Mouse (Mus musculus) myocyte (in vitro differentiated cells): ENCODE measurements around the gene Tssc4. TPM values are rescaled to one million over a fixed set of nuclear protein-coding genes. Genes with fewer than 3 reads are reported as not detected.

ENCODE experiments used
- H3K27me3 ChIP-seq: one replicate; pipeline ENCODE4 v1.6.1; 2011; ENCODE audit not compliant: control insufficient read depth, insufficient read depth, insufficient read length
- H3K36me3 ChIP-seq: one replicate; pipeline ENCODE4 v1.6.1; 2011; ENCODE audit not compliant: control insufficient read depth, insufficient read depth
- H3K4me2 ChIP-seq: one replicate; pipeline ENCODE4 v1.6.1; 2011; ENCODE audit warnings: low read depth, control low read depth
- H3K4me3 ChIP-seq: one replicate; pipeline ENCODE4 v1.5.1; 2011; ENCODE audit warnings: mild to moderate bottlenecking, control low read depth, moderate library complexity
- H3K79me2 ChIP-seq: one replicate; pipeline ENCODE4 v1.6.1; 2011; ENCODE audit not compliant: control insufficient read depth, insufficient read depth
- H3ac ChIP-seq: one replicate; pipeline ENCODE4 v1.6.1; 2011; ENCODE audit not compliant: control insufficient read depth, insufficient read length
- CEBPB ChIP-seq: IDR thresholded peaks from 2 replicates; pipeline ENCODE4 v1.6.1; 2011; ENCODE audit warnings: mild to moderate bottlenecking, moderate library complexity; ENCODE audit not compliant: poor library complexity, insufficient read depth, severe bottlenecking
- E2F4 ChIP-seq: IDR thresholded peaks from one replicate; pipeline ENCODE4 v1.6.1; 2011; ENCODE audit warnings: mild to moderate bottlenecking, control low read depth, moderate library complexity; ENCODE audit not compliant: insufficient read depth
- MAX ChIP-seq: IDR thresholded peaks from one replicate; pipeline ENCODE4 v1.6.1; 2011; ENCODE audit warnings: low read depth, mild to moderate bottlenecking, control low read depth
- MYOD1 ChIP-seq, 3 experiments: IDR thresholded peaks; one replicate each; pipeline ENCODE4 v1.6.1; 2011; ENCODE audit warnings: control low read depth in 2 of 3, low read depth in 2 of 3, mild to moderate bottlenecking in 2 of 3, moderate library complexity in 1 of 3; ENCODE audit not compliant: insufficient read length in 2 of 3, control insufficient read depth in 1 of 3
- MYOG ChIP-seq, 3 experiments: IDR thresholded peaks; one replicate each; pipeline ENCODE4 v1.6.1; 2011; ENCODE audit warnings: control low read depth in 2 of 3, low read depth in 2 of 3, mild to moderate bottlenecking in 2 of 3; ENCODE audit not compliant: insufficient read length in 2 of 3, control insufficient read depth in 1 of 3, insufficient read depth in 1 of 3
- POLR2A ChIP-seq: IDR thresholded peaks from one replicate; pipeline ENCODE4 v1.6.1; 2011; ENCODE audit warnings: low read depth, mild to moderate bottlenecking, control low read depth, moderate library complexity; ENCODE audit not compliant: insufficient read length
- POLR2AphosphoS2 ChIP-seq: IDR thresholded peaks from one replicate; pipeline ENCODE4 v1.6.1; 2011; ENCODE audit warnings: low read depth, control low read depth; ENCODE audit not compliant: insufficient read length
- REST ChIP-seq: IDR thresholded peaks from one replicate; pipeline ENCODE4 v1.6.1; 2011; ENCODE audit warnings: mild to moderate bottlenecking, control low read depth, moderate library complexity; ENCODE audit not compliant: insufficient read depth, insufficient read length
- SRF ChIP-seq: IDR thresholded peaks from one replicate; pipeline ENCODE4 v1.6.1; 2011; ENCODE audit warnings: low read depth; ENCODE audit not compliant: control insufficient read depth, insufficient read length
- TCF12 ChIP-seq: IDR thresholded peaks from one replicate; pipeline ENCODE4 v1.6.1; 2011; ENCODE audit warnings: mild to moderate bottlenecking, control low read depth; ENCODE audit not compliant: poor library complexity, insufficient read depth, severe bottlenecking
- TCF3 ChIP-seq: IDR thresholded peaks from one replicate; pipeline ENCODE4 v1.6.1; 2011; ENCODE audit warnings: low read depth, control low read depth; ENCODE audit not compliant: insufficient read length
- USF1 ChIP-seq: IDR thresholded peaks from one replicate; pipeline ENCODE4 v1.6.1; 2011; ENCODE audit warnings: low read depth, mild to moderate bottlenecking, control low read depth, moderate library complexity
- polyA plus RNA-seq: library from polyadenylated mRNA; unstranded; fragments of >200 nt; fragmentation: generic; extraction: Trizol; gene quantifications from one replicate; pipeline ENCODE4 v1.2.1, GENCODE M21; 2012; ENCODE audit warnings: missing spikeins

Gene Tssc4
- polyA plus RNA-seq, 1 experiment = 78.6 TPM

GRCm38 (mm10) chr7:143073086-143073485 lies 4.0 kb downstream of the Tssc4 start:
- Histone ChIP-seq H3ac (no peak overlapping the region), H3K4me2 (no peak overlapping the region), H3K4me3 (no peak overlapping the region), H3K79me2 (peaks cover 12% of the 10 kb centered on the region), H3K36me3 (peaks cover 7% of the 10 kb centered on the region), H3K27me3 (no peaks in the 10 kb centered on the region)
- TF ChIP-seq MYOG (IDR thresholded peaks at IDR 0.05; ENCODE audit: control insufficient read depth in 1 of 3, insufficient read depth in 1 of 3, insufficient read length in 2 of 3, low read depth in 2 of 3) (no peak), POLR2A (no peak), CEBPB (no peak), REST (no peak), TCF12 (no peak), TCF3 (no peak), USF1 (no peak), SRF (no peak), E2F4 (no peak), MAX (no peak), POLR2AphosphoS2 (no peak), MYOD1 (IDR thresholded peaks at IDR 0.05; ENCODE audit: control insufficient read depth in 1 of 3, insufficient read length in 2 of 3, low read depth in 2 of 3) (no peak)

- Histone ChIP-seq H3K79me2 (peaks cover 2% of the 10 kb centered on the region), H3K27me3 (peaks cover 5% of the 10 kb centered on the region), H3ac (no peak overlapping the region), H3K4me2 (no peak overlapping the region), H3K36me3 (no peaks in the 10 kb centered on the region), H3K4me3 (no peak overlapping the region)
- TF ChIP-seq CEBPB (no peak), SRF (no peak), REST (no peak)
Observed at GRCm38 (mm10) chr7:143075394-143075793, 6.3 kb downstream of the Tssc4 start.

DNA sequence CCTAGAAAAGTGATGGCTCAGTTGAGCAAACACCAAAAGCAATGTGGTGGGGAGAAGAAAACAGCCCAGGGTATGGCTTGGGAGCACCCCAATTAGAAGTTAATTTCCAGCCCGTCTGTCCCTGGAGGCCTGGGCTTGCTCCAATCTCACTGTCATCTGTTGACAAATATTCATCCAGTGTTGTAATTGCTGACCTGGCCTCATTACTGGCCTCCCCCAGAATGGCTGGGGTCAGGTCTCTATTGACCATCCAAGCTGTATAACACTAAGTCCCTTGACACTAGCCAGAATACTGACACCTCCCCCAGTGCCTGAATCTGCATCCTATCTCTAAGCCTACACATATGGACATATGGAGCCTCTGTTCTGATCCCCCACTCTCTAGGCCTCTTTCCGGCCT lies 8.3 kb downstream of the Tssc4 start:
- Histone ChIP-seq H3K4me3 (no peak overlapping the region), H3K36me3 (no peaks in the 10 kb centered on the region), H3K79me2 (no peaks in the 10 kb centered on the region), H3K4me2 (no peak overlapping the region), H3K27me3 (peaks cover 8% of the 10 kb centered on the region), H3ac (no peak overlapping the region)
- TF ChIP-seq POLR2A = no peak
- no peak for TF ChIP-seq E2F4
- no peak for TF ChIP-seq MAX
- no peak for TF ChIP-seq REST

- Histone ChIP-seq H3K4me2 (no peak overlapping the region), H3ac (no peak overlapping the region), H3K4me3 (no peak overlapping the region), H3K36me3 (no peaks in the 10 kb centered on the region), H3K79me2 (no peaks in the 10 kb centered on the region), H3K27me3 (peaks cover 8% of the 10 kb centered on the region)
- TF ChIP-seq MYOD1 (IDR thresholded peaks at IDR 0.05; ENCODE audit: control insufficient read depth in 1 of 3, insufficient read length in 2 of 3, low read depth in 2 of 3) (peak in 1 of 3 experiments; percentile 47), USF1 (peak; percentile 11), POLR2AphosphoS2 (no peak)
Observed at GRCm38 (mm10) chr7:143082024-143082423, 13.0 kb downstream of the Tssc4 start.

DNA sequence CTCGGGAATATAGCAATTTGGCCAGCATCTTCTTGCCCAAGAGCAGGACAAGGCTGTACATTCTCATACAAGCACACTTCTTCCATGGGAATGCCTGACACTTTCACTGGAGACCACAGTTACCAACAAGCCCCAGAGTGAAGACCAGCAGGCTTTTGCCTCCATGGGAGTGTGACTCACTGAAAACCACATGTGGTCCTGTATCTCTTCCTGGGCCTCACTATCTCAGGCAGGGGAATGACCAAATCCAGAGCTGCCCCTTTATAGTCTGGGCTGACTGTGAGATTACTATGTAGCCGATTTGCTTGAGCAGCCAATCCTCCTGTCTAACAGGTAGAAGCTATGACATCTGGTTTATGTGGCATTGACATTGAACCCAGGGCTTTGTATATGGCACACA lies 14.7 kb downstream of the Tssc4 start:
- H3K4me2 ChIP-seq = no peak overlapping the region
- H3ac ChIP-seq = no peak overlapping the region
- H3K4me3 ChIP-seq = no peak overlapping the region
- no peaks in the 10 kb centered on the region for H3K79me2 ChIP-seq
- H3K36me3 ChIP-seq = no peaks in the 10 kb centered on the region
- H3K27me3 ChIP-seq = peaks cover 11% of the 10 kb centered on the region
- TF ChIP-seq POLR2AphosphoS2 = no peak

DNA sequence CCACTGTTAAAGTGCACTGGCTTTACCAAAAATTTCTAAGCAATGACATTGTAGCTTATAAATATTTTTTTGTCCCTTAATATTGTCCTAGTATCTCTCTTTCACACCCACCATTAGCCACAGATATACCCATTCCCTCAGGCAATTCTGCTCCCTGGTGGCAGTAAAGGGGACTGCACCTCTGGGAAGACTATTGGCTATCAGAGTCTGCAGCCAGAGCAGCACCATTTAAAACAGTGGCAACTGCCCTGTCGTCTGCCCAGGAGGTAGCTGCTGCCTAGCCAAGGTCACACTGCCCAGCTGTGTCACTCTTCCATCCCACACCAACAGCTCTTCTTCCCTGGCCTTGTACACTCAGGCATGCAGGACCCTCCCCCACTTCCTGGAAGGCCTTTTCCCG lies 17.3 kb downstream of the Tssc4 start:
- H3K4me3 ChIP-seq = no peak overlapping the region
- H3K4me2 ChIP-seq = no peak overlapping the region
- no peaks in the 10 kb centered on the region for H3K79me2 ChIP-seq
- H3K27me3 ChIP-seq = peaks cover 10% of the 10 kb centered on the region
- TF ChIP-seq CEBPB = no peak
- TF ChIP-seq TCF3 = no peak
- no peak for TF ChIP-seq POLR2A
- no peak for TF ChIP-seq E2F4
- no peak for TF ChIP-seq USF1
- TF ChIP-seq POLR2AphosphoS2 = no peak
- no peak for TF ChIP-seq MAX
- no peak for TF ChIP-seq TCF12
- no peak for TF ChIP-seq MYOG (IDR thresholded peaks at IDR 0.05; ENCODE audit: control insufficient read depth in 1 of 3, insufficient read depth in 1 of 3, insufficient read length in 2 of 3, low read depth in 2 of 3)
- TF ChIP-seq MYOD1 (IDR thresholded peaks at IDR 0.05; ENCODE audit: control insufficient read depth in 1 of 3, insufficient read length in 2 of 3, low read depth in 2 of 3) = no peak
- TF ChIP-seq SRF = no peak
- TF ChIP-seq REST = no peak
- no peak overlapping the region for H3ac ChIP-seq
- H3K36me3 ChIP-seq = no peaks in the 10 kb centered on the region
